Mouse (Mus musculus) right cerebral cortex, postnatal 4 days (tissue): ENCODE measurements around the gene Zp1.
A peak's percentile ranks its signal among the peaks of the same experiment; 100 is the strongest.

ENCODE experiments used
- DNase-seq: peaks from one replicate; pipeline ENCODE4 v3.0.0-alpha.2; 2022

Gene Zp1

GRCm38 (mm10) chr19:10921058-10921457, 626 bp upstream of the Zp1 start:
- no peak for DNase-seq

DNA sequence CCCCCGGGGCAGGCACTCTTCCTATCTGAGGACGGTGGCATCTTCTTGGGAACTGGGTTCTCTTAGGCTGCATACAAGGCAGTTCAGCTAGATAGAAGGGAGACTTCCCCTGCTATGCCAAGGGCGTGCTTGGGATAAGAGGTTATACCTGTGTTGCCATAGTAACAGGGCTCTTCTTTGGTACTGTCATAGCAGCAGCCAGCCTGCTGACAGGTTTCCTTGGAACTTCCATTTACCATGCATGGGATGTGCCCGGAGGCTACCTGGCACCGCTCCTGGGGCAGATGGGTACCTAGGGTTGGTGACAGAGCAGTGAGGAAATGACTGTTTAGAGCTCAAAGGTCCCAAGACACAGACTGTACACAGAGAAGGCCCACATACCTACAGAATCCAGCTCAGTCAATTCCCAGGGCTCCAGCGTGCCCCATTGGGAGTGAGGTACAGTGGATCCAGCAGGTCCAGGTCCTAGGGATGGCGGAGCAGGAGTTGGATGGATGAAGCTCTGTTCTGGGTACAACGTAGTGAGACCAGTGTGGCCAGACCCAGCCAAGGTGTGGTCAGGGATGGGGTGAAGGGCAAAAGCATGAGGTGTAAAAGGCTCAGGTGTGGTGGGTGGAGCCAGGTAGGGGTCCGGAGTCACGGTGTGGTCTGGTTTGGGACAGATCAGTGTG, 2.0 kb downstream of the Zp1 start:
- no peak for DNase-seq

- no peak for DNase-seq
These were observed 3.9 kb downstream of the Zp1 start for GRCm38 (mm10) chr19:10916506-10916905.

- no peak for DNase-seq
These were observed 5.6 kb downstream of the Zp1 start for GRCm38 (mm10) chr19:10914870-10915269.

DNA sequence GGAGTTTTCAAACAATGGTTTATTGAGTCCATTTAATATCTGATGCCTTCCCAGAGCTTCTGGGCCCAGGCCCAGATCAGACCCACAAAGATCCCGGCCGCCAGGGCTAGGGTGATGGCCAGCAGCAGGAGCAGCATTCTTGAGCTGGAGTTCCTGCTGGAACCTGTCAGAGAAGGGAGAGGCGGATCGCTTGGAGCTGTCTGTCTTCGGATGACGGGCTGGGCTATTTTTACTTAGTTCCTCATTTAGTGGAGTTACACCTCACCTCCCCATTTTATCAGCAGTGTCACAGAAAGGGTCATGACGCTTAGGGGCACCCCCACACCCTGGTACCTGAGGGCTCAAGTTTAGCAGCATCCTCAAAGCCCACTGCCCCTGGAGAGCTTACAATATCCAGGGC, 6.1 kb downstream of the Zp1 start:
- no peak for DNase-seq

- no peak for DNase-seq
These were observed 11.2 kb downstream of the Zp1 start for GRCm38 (mm10) chr19:10909087-10909721.

- peak; percentile 50 for DNase-seq
These were observed 12.5 kb downstream of the Zp1 start for GRCm38 (mm10) chr19:10907891-10908290.

DNA sequence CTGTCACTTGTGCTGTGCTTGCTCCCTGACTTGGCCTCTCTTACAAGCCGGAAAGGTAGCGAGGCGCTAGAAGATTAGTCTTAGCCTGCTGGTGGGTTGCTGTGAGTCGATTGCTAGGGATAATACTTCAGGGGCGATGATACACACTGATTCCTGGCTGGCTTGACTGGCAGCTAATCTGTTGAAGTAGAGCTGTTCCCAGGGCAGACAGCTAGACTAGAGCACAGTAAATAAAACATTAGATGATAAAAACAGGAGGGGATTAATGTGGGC, 14.8 kb downstream of the Zp1 start:
- DNase-seq = no peak

GRCm38 (mm10) chr19:10904927-10905727, 15.3 kb downstream of the Zp1 start:
- no peak for DNase-seq

DNA sequence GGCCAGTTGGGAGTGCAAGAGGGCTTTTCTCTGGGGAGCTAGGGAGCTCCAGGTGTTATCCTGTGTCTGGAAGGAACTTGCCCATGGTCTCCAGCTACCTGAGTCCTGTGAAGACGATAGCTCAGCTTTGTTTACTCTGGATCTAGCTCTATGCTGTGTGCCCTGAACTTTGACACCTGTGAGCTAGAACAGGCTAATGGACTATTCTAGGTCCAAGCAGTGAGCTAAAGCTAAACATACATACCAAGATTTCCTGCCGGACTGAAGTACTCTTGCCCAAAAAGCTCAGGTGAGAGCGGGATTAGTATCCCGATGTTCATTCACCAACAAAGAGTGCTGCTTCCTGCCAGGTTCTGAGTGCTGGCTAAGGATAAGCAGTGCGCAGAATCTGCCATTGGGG, 15.9 kb downstream of the Zp1 start:
- DNase-seq = no peak

GRCm38 (mm10) chr19:10901046-10901445, 19.4 kb downstream of the Zp1 start:
- DNase-seq = no peak

DNA sequence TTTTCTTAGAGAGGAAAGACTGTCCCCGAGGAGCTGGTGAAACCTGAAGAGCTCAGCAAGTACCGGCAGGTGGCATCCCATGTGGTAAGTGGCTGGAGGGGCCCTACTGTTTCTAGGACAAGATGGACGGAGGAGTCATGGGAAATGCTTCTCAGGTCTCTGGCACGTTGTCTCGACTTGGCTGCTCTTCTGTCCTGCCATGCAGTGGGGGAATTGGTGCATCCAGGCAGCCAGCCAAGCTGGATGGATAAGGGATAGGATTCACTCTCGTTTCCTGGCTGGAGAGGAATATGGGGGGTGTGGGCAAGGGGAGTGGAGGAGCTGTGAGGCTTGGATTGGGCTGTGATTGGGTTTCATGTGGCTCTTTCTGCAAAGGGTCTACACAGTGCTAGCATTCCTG, 20.1 kb downstream of the Zp1 start:
- no peak for DNase-seq

DNA sequence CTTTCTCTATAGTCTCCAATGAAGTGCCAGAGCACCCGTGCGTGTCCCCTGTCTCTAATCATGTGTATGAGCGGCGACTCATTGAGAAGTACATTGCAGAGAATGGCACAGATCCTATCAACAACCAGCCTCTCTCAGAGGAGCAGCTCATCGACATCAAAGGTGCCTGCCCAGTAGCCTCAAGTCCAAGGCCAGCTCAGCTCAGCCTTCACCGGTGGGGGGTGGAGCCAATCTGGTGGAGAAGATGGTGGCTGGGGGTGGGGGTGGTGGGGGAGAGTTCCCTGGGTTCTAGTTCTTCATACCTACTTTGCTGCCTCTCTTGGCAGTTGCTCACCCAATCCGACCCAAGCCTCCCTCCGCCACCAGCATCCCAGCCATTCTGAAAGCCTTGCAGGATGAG, 22.9 kb downstream of the Zp1 start:
- DNase-seq = no peak

GRCm38 (mm10) chr19:10896849-10897248, 23.6 kb downstream of the Zp1 start:
- no peak for DNase-seq

DNA sequence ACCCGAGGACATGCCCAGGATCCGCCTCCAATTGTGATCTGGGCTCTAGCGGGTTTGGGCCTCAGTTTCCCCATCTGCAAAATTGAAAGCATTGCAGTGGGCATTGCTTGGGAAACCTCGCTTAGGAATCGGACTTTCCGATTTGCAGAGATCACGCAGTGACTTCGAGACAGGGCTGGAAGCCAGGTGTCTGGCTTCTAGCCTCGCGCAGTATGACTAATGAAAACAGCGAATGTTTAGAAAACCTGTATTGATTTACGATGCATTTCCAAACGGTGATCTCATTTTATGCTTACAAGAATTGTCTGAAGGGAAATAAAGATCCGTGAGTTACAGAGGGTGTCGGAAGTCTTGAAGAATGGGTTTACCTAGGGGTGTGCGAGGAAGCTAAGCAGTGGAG, 24.7 kb downstream of the Zp1 start:
- DNase-seq = no peak

GRCm38 (mm10) chr19:10895016-10895528, 25.4 kb downstream of the Zp1 start, which contains the start of gene Prpf19:
Prpf19 (plus strand) TSS chr19:10895231.
- peak; percentile 97 for DNase-seq

GRCm38 (mm10) chr19:10892201-10892600, 28.2 kb downstream of the Zp1 start:
- DNase-seq = no peak

- DNase-seq = peak; percentile 94
These were observed 38.8 kb downstream of the Zp1 start, which contains the start of gene Tmem109 for GRCm38 (mm10) chr19:10881426-10882154. Tmem109 (minus strand) TSS chr19:10882001.

DNA sequence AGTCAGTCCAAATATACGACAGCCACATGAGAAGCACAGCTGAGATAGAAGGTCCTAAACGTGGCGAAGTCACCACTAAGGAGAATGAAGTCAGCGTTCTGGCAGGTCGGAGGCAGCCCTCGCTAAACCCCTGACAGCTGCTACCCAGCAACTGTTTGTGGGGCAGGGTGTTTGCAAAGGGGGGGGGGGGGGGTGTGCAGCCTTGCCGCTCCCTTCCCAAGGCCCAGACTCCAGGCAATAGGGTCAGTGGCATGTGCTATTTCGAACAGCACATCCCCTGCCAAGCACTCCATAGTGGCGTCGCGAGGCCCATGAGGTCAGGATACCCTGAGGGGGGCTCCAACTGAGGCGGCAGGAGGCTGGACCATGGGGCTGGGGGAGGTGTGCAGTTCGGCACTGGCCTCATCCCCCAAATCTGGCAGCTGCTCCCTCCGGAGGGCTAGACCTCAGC, 39.4 kb downstream of the Zp1 start:
- no peak for DNase-seq

DNA sequence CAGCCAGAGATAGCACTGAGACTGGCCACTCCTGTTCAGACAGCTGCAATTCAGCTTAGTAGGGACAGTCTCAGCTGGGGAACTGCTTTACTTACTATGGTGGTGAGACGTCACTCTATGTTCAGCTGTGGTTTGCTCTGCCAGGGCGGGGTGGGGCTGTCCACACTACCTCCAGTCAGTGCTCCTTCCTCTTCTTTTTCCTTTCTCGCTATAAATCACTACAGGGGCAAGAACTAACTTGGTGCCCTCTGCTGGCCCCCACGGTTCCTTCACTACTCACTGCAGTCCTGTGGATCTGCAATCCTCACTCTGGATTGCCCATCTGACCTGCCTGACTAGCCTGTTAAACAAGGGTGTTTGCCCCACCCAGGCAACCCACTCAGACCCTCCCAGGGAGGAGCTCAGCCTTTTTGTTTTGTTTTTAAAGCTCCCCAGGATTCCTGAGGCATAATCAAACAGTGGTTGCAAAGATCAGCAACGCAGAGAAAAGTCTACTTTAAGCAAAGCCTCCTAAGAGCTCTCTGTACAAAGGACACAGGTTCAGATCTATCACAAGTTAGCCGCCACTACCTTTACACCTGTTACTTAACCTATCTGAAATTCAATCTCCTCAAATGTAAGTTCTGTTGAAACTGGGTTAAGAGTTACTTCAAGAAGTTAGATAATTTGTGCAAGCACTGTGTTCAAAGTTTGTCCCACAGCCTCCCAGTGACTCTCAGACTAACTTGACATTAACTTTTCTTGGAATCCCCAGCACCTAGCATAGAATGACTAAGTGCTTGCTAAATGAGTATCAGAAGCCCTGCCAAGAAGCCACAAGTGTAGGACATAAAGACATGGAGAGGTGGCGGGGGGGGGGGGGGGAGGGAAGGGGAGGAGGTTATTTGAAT, 40.1 kb downstream of the Zp1 start:
- DNase-seq = no peak

GRCm38 (mm10) chr19:10878201-10878837, 42.1 kb downstream of the Zp1 start:
- no peak for DNase-seq
